Mouse (Mus musculus) thymus, postnatal 25 days (tissue): ENCODE data around the gene Gm11569.
"Not testable (repeated sequence)": the region's sequence is repeated elsewhere in the genome, so short reads cannot be mapped to it uniquely, and the experiment has no call there.

Experiments
- DNase-seq: peaks from one replicate; pipeline ENCODE4 v3.0.0; 2022

Gm11569 gene

DNA sequence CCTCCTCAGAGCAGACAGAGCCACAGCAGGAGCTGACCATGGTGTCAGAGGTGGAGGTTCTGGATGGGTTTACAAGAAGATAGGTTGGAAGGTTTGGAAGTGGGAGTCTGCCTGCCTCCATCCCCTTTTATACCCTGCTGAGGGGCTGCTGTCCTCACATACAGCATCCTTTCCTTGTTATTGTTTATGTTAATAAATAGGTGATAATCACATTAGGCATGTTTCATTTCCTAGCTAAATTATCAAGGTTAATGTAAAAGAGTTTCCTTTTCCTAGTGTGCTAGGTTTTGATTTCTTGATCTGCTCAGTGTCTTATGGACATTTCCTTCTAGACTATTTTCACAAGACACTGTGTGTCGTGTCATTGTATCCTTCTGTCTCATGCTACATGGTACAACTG lies at the start of gene Gm11569:
Gm11569 (minus strand) TSS at position 101 of the 400 bp plus-strand sequence.
- not testable (repeated sequence) for DNase-seq

DNA sequence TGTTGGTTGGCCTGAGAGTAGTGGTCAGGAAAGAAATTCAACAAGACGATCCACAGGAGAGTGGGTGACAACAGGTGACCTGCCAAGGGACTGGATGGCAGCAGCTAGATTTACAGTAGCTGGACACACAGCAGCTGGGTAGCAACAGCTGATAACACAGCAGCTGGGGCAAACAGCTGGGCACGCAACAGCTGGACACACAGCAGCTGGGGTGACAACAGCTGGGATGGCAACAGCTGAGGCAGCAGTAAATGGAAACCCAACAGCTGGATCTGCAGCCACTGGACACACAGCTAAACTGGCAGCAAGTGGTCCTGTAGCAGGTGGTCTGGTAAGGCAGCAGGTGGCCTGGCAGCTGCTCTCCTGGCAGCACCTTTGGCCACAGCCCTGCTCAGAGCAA lies 48.0 kb upstream of the Gm11569 start:
- no peak for DNase-seq

DNA sequence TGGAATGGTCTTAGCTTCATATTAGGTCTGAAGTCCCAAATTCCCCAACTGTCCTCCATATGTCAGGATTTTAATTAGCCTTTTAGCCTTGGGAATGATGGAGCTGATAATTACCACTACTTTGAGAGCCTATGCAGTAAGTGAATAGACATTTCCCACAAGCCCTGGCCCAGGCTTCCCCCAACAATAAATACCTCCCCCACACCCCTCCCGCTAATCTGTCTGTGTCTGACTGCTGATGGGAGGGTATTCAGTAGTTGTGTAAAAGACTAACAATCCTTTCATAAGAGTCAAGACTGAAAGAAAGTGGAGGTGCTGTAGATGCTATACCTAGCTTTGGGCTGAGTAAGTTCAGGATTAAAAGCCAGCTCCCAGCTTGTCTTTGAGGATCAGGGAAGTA lies 43.5 kb upstream of the Gm11569 start:
- DNase-seq, result no peak

DNA sequence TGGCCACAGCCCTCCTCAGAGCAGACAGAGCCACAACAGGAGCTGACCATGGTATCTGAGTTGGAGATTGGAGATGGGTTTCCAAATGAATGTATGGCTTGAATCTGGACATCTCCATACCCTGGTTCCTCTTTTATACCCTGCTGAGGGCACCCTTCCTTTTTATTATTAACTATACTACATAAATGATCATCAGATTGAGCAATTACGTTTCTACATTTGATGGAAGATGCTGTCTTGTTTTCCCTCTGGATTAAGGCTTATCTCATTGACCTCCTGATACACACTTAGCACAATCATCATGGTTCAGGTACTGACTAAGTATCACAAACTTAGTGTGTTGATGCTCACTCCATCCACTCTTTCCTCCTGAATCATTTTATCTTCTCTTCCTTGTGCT lies 39.2 kb upstream of the Gm11569 start, which contains the start of gene 2300003K06Rik:
2300003K06Rik (minus strand) TSS at position 101 of the 400 bp plus-strand sequence.
- DNase-seq, result no peak

DNA sequence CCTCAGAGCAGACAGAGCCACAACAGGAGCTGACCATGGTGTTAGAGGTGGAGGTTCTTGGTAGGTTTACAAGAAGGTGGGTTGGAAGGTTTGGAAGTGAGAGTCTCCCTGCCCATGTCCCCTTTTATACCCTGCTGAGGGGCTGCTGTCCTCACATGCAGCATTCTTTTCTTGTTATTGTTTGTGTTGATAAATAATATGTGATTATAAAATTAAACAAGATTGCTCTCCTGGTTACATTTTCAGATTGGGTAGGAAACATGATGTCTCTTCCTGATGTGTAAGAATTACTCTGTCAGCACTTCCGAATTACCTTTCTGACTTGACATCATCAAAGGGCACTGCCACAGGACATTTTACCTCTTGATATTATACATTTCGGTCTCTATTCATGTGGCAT lies 16.8 kb upstream of the Gm11569 start, which contains the start of gene Gm11564:
Gm11564 (minus strand) TSS at position 101 of the 400 bp plus-strand sequence.
- not testable (repeated sequence) for DNase-seq

GRCm38 (mm10) chr11:99809792-99810191 lies 11.1 kb upstream of the Gm11569 start, which contains the start of gene Krtap4-13:
TSS of gene Krtap4-13 (minus strand) at chr11:99809892.
- not testable (repeated sequence) for DNase-seq

DNA sequence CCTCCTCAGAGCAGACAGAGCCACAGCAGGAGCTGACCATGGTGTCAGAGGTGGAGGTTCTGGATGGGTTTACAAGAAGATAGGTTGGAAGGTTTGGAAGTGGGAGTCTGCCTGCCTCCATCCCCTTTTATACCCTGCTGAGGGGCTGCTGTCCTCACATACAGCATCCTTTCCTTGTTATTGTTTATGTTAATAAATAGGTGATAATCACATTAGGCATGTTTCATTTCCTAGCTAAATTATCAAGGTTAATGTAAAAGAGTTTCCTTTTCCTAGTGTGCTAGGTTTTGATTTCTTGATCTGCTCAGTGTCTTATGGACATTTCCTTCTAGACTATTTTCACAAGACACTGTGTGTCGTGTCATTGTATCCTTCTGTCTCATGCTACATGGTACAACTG lies 5.6 kb upstream of the Gm11569 start, which contains the start of gene Gm11554:
Gm11554 (minus strand) TSS at position 101 of the 400 bp plus-strand sequence.
- not testable (repeated sequence) for DNase-seq

DNA sequence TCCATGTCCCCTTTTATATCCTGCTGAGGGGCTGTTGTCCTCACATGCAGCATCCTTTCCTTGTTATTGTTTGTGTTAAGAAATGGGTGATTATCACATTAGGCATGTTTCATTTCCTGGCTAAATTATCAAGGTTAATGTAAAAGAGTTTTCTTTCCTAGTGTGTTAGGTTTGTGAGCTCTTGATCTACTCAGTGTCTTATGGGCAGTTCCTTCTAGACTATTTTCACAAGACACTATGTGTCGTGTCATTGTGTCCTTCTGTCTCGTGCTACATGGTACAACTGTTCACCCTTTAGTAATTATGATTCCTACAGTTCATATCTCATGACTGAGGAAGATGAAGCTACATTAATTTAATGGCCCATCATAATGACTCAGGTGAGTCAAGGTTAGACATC lies 5.4 kb downstream of the Gm11569 start, which contains the start of gene Gm11596:
Gm11596 (minus strand) TSS at position 101 of the 400 bp plus-strand sequence.
- no peak for DNase-seq

DNA sequence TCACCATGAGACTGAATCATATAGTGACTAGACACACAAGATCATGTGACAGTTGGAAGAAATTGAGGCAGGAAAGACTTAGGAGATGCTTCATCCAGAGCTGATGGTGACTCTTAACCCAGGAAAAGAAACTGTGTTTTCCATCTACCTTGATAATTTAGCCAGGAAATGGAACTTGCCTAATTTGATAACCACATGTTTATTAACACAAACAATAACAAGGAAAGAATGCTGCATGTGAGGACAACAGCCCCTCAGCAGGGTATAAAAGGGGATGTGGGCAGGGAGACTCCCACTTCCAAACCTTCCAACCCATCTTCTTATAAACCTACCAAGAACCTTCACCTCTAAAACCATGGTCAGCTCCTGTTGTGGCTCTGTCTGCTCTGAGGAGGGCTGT lies 13.8 kb downstream of the Gm11569 start, which contains the start of gene Krtap4-9:
Krtap4-9 (plus strand) TSS at position 301 of the 400 bp plus-strand sequence.
- not testable (repeated sequence) for DNase-seq

DNA sequence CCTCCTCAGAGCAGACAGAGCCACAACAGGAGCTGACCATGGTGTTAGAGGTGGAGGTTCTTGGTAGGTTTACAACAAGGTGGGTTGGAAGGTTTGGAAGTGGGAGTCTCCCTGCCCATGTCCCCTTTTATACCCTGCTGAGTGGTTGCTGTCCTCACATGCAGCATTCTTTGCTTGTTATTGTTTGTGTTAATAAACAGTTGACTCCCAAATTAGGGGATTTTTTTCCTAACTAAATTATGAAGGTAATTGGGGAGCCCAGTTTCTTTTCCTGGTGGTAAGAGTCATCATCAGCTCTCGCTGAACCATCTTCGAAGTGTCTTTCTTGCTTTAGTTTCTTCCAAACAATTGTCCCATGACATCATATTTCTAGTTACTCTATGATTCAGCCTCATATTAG lies 18.1 kb downstream of the Gm11569 start, which contains the start of gene Krtap4-8:
Krtap4-8 (minus strand) TSS at position 101 of the 400 bp plus-strand sequence.
- no peak for DNase-seq

DNA sequence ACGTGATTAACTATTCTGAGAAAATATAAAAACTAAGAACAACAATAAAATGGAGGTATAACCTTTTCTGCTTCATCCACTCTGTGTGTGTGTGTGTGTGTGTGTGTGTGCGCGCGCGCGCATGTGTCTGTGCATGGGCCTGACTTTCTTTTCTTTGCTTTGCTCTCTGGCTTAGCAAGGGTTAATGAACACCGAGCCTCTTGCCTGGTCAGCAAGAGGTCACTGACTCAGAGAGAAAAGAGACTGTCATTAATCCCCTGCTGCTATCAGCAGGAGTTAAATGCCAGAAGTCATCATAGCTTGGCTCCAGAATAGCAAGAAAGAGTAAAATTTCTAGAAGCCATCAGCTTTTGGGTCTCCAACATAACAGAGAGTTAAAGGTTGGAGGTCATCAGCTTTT lies 20.3 kb downstream of the Gm11569 start:
- no peak for DNase-seq

DNA sequence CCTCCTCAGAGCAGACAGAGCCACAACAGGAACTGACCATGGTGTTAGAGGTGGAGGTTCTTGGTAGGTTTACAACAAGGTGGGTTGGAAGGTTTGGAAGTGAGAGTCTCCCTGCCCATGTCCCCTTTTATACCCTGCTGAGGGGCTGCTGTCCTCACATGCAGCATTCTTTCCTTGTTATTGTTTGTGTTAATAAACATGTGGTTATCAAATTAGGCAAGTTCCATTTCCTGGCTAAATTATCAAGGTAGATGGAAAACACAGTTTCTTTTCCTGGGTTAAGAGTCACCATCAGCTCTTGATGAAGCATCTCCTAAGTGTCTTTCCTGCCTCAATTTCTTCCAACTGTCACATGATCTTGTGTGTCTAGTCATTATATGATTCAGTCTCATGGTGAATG lies 25.9 kb downstream of the Gm11569 start, which contains the start of gene Gm11595:
Gm11595 (minus strand) TSS at position 101 of the 400 bp plus-strand sequence.
- not testable (repeated sequence) for DNase-seq

DNA sequence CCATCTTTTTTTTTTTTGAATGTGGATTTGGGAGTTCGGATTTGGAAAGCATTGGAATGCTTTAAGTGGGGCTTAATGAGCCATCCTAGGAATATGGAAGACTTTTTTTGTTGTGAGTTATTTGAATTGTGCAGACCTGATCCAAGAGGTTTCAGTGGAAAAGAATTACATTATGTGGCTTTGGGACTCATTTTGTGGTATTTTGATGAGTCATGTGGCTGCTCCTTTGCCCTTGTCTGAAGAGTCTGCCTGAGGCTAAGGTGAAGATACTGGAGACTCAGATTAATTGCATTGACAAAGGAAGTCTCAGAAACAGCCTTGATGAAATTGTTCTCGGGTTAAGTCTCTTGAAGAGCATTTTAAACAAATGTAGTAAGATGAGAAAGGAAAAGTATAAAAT lies 30.3 kb downstream of the Gm11569 start:
- DNase-seq, result no peak

GRCm38 (mm10) chr11:99758877-99759276 lies 39.9 kb downstream of the Gm11569 start:
- DNase-seq, result no peak
